Mouse (Mus musculus) retina, adult 2 months (tissue): ENCODE results near the gene St7l.
"Not testable (repeated sequence)": the region's sequence is repeated elsewhere in the genome, so short reads cannot be mapped to it uniquely, and the experiment has no call there.

Experiments
- DNase-seq: peaks from one replicate; pipeline ENCODE4 v3.0.0-alpha.2; 2012; ENCODE audit warnings: low read depth, low spot score

The St7l gene

GRCm38 (mm10) chr3:104863786-104864650, at the start of gene St7l, which contains the start of gene Capza1:
Gene St7l (plus strand): TSS chr3:104864005.
Gene Capza1 (minus strand): TSS chr3:104864505.
- peak; percentile 80 for DNase-seq

DNA sequence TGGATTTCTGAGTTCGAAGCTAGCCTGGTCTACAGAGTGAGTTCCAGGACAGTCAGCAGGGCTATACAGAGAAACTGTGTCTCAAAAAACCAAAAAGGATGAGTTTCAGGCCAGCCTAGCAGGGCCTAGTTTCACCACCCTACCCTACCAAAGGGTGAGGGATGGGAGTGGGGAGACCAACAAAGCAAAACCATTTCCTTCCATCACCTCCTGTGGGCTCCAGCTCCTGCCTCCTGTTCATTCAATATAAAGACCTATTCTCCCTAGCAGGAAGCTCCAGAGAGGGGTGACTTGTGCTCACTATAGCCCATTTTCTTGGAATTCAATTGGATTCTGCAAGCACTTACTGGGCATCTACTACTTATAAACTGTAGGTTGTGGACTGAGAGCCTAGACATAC, 49.1 kb upstream of the St7l start:
- no peak for DNase-seq

DNA sequence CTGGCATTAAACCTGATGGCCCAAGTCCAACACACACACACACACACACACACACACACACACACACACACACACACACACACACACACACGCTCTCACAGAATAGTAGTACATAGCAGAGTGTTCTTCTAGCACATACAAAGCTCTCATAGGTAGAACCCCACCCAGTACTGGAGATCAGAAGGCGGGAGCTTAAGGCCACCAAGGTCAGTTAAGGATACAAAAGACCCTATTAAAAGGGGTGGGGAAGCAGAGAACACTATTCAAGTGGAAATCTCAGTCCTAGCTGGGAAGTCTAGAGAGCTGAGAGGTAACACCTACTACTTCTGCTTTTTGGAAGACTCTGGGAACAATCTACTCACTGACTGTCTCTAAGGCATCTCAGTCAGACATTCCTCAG, 48.5 kb upstream of the St7l start:
- no peak for DNase-seq

DNA sequence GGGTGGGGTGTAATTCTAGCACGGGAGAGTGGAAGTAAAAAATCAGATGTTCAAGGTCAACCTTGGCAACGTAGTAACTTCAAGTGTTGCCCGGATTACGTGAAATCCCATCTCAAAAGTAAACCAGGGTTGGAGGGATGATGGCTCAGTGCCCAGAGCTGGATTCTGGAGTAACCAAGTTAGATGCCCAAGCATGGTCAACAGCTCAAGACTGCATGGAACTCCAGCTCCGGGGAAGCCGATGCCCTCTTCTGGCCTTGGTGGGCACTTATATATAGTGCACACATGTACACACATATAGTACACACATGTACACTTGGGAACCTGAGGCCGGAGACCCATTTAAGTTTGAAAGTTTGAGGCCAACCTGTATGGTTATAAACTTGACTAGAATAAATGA, 47.7 kb upstream of the St7l start:
- DNase-seq: no peak

DNA sequence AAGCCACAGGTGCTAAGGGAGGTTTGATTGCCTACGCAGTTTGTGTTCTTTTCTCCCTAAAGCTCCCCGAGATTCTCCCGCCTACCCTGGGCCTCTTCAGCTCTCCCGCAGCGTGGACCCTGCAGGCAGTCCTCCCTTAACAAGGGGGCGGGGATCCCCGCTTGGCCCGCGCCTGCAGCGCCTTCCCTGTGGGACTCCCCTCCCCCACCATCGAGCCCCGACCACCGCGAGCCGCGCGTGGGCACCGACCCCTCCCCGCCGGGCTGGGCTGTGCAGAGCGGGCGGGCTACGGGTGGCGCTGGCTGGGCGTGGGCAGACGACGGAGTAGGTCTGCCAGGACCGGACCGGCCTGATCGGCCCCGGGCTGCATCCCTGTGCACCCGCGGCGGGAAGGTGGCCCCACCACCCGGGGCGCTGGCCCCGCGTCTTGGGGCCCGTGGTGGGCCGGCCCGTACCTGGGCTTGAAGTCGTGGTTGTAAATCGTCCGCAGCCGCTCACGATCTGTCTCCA, 46.3 kb upstream of the St7l start:
- DNase-seq: no peak

- DNase-seq: no peak
Measured at GRCm38 (mm10) chr3:104817991-104818748, 45.6 kb upstream of the St7l start, which contains the start of gene Mov10. Gene Mov10 (minus strand): TSS chr3:104818563.

DNA sequence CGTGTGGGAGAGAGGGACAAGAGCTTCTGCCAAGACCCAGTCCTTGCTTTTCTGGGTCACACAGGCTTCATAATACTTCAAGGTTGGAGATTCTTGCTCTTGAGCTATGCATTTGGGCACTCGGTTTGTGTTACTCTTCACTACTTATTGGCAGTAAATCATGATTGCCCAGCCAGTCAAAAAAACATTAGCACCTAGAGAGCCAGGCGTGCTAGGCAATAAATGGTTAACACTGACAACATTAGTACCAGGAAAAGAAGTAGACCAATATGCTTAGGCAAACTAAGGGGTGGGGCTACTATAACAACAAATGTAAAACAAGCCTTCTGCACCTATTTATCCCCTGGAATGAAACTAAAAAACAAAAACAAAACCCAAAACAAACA, 45.1 kb upstream of the St7l start:
- DNase-seq: no peak

GRCm38 (mm10) chr3:104820426-104820825, 43.4 kb upstream of the St7l start:
- no peak for DNase-seq

- DNase-seq: no peak
Measured at GRCm38 (mm10) chr3:104822413-104822812, 41.4 kb upstream of the St7l start.

GRCm38 (mm10) chr3:104835797-104836196, 28.0 kb upstream of the St7l start:
- DNase-seq: no peak

DNA sequence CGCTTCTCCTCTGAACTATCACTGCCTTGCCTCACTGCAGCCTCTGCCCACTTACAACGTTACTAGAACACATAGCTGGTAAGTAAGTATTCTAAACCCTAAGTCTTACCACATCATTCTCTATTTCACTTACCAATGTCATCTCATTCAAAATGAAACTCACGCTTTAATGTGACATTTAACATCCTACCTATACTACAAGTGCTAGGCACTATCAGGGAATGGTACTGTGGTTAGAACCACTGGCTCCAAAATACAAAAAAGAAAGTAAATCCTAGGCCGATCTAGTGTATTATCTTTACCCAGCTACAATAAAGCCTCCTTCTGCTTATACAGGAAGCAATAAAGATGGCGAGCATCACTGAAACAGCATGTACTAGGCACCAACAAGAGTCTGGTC, 22.8 kb upstream of the St7l start:
- no peak for DNase-seq

DNA sequence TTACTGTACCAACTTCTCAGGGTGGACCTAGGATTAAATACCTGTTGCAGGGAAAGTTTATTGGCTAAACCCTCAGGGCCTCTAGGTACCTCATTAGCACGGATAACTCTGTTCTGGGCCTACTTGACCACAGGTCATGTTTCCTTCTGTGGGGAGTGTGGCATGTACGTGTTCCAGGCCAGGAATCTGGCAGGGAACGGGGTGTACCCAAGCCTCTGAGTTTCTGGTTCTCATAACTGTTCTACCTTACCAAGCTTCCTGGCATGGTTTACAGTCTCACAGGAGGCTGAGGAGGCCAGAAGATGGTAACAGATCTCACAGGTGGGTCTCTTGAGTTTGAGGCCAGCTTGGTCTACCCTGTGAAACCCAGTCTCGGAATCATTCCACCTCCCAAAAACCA, 17.2 kb upstream of the St7l start:
- DNase-seq: no peak

DNA sequence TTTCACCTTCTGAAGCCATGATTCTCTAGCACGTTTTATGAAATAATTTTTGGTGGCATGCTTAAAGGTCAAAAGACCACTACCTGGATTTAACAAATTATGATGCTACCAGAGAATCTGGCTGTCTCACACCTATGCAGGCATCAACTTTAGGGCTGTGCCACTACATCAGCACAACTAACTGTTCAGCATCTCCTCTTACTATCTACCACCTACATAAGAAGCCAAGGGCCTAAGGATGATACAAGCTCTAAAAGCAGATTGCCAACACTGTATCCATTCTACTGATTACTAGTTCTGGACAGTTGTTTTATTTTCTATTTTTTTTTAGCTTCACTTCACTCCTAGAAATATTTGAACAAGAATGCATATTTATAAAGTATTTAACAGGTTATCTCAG, 9.3 kb upstream of the St7l start:
- DNase-seq: no peak

GRCm38 (mm10) chr3:104854866-104855265, 8.9 kb upstream of the St7l start:
- no peak for DNase-seq

DNA sequence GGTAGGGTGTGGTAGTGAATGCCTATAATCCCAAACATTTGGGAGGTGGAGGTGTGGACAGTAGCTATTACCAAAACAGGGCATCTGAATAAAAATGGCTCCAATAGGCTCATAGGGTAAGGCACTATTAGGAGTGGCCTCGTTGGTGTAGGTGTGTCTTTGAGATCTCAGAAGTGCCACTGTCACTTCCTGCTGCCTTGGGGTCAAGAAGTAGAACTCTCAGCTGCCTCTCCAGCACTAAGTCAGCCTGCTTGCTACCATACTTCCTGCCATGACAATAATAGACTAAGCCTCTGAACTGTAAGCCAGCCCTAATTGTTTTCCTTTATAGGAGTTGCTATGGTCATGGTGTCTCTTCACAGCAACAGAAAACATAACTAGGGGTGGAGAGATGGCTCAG, 7.7 kb upstream of the St7l start:
- no peak for DNase-seq

DNA sequence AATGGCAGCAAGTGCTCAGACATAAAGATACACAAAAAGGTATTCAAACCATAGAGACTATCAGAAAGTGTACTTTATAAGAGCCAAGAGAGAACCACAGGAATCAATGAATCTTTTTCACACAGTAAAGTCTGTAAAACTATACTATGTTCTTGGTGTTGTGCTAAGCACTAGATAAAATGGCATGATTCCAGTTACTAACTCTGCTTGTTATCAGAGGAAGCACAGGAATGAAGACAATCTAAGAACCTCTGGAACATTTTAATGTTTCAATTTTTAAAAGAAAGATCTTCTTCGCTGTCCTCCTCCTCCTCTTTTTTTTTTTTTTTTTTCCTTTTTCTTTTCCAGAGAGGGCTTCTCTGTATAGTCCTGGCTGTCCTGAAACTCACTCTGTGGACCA, 5.2 kb upstream of the St7l start:
- no peak for DNase-seq

DNA sequence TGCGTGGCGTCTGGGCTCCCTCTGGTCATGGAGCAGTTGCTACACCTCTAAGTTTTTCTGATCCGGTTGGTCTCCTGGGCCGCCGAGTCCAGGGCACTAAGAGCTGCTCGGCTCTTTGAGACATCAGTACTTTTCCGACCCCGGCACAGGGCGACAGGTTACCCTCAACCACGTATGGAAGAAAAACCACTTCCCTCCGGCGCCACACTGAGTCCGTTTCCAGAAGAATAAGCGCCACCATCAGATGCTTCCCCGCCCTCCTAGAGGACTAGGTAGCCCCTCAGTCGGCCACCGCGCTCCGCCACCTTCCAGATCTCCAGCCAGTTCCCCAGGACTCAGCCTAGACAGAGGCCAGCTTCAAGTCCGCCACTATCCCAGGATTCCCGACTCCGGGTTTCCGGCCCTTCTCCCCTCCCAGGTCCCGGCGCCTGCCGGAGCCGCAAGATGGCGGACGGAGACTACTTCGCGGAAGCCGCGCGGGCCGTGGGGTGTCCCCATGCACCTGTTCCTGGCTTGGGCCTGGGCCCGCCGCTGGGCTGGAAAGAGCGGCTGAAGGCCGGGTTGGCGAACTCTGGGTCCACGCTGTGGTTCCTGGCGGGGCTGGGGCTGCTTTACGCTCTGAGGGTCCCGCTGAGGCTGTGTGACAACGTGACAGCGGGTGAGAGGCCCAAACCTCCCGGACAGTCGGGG, 991 bp downstream of the St7l start:
- DNase-seq: peak; percentile 88

GRCm38 (mm10) chr3:104865341-104865788, 1.6 kb downstream of the St7l start:
- DNase-seq: peak; percentile 2

- DNase-seq: not testable (repeated sequence)
Measured at GRCm38 (mm10) chr3:104866674-104867073, 2.9 kb downstream of the St7l start.

GRCm38 (mm10) chr3:104869611-104870010, 5.8 kb downstream of the St7l start:
- no peak for DNase-seq

- DNase-seq: no peak
Measured at GRCm38 (mm10) chr3:104888585-104888984, 24.8 kb downstream of the St7l start.

GRCm38 (mm10) chr3:104896141-104896540, 32.3 kb downstream of the St7l start:
- DNase-seq: no peak
